Mouse (Mus musculus) MEL (cell line): Measurements from ENCODE around the gene Polk. TPM values are rescaled to one million over a fixed set of nuclear protein-coding genes. Genes with fewer than 3 reads are reported as not detected.

ENCODE experiments used
- DNase-seq: peaks from one replicate; pipeline ENCODE4 v3.0.0; 2011; ENCODE audit warnings: low read depth, low spot score
- H3K27ac ChIP-seq: 2 replicates; pipeline ENCODE4 v1.5.1; 2012; ENCODE audit warnings: low read depth, mild to moderate bottlenecking, control low read depth, low read length, moderate library complexity; ENCODE audit not compliant: control insufficient read depth
- H3K27me3 ChIP-seq, 2 experiments: fragments of 150-350 bp in 1 of 2; sonication (generic) in 1 of 2; 2 replicates each; pipeline ENCODE4 v1.6.1; 2012; ENCODE audit warnings: low read length in 2 of 2, mild to moderate bottlenecking in 2 of 2, improper control_type of control experiment in 1 of 2, moderate library complexity in 1 of 2; ENCODE audit not compliant: insufficient read depth in 2 of 2, control insufficient read depth in 1 of 2
- H3K36me3 ChIP-seq, 2 experiments: 2 replicates each; pipeline ENCODE4 v1.6.1; 2012 to 2014; ENCODE audit warnings: low read length in 2 of 2, improper control_type of control experiment in 1 of 2, inconsistent platforms in 1 of 2, mild to moderate bottlenecking in 1 of 2; ENCODE audit not compliant: insufficient read depth in 2 of 2, control insufficient read depth in 1 of 2
- H3K4me1 ChIP-seq, 2 experiments: fragments of 150-350 bp in 1 of 2; sonication (generic) in 1 of 2; 2 replicates each; pipeline ENCODE4 v1.6.1; 2012; ENCODE audit warnings: low read length in 2 of 2, improper control_type of control experiment in 1 of 2, mild to moderate bottlenecking in 1 of 2; ENCODE audit not compliant: insufficient read depth in 2 of 2, control insufficient read depth in 1 of 2
- H3K4me3 ChIP-seq, 2 experiments: fragments of 150-350 bp in 1 of 2; sonication (generic) in 1 of 2; 2 replicates each; pipeline ENCODE4 v1.5.1; 2012; ENCODE audit warnings: low read depth in 2 of 2, low read length in 2 of 2, mild to moderate bottlenecking in 2 of 2, moderate library complexity in 2 of 2, control low read depth in 1 of 2, improper control_type of control experiment in 1 of 2; ENCODE audit not compliant: control insufficient read depth in 1 of 2, insufficient read depth in 1 of 2
- H3K79me2 ChIP-seq: 2 replicates; pipeline ENCODE4 v1.6.1; 2012; ENCODE audit warnings: mild to moderate bottlenecking, low read length, moderate library complexity; ENCODE audit not compliant: control insufficient read depth, poor library complexity, insufficient read depth
- H3K9ac ChIP-seq: 2 replicates; pipeline ENCODE4 v1.6.1; 2012; ENCODE audit warnings: low read depth, mild to moderate bottlenecking, control low read depth, low read length, moderate library complexity; ENCODE audit not compliant: control insufficient read depth, poor library complexity, severe bottlenecking
- H3K9me3 ChIP-seq: fragments of 150-350 bp; sonication (generic); replicated peaks from 2 replicates; pipeline ENCODE4 v1.6.1; 2012; ENCODE audit warnings: mild to moderate bottlenecking, low read length, improper control_type of control experiment, moderate library complexity; ENCODE audit not compliant: insufficient read depth
- BHLHE40 ChIP-seq: IDR thresholded peaks from 2 replicates; pipeline ENCODE4 v1.6.1; 2012; ENCODE audit warnings: low read depth, mild to moderate bottlenecking, inconsistent platforms, low read length, improper control_type of control experiment, borderline replicate concordance
- CHD2 ChIP-seq: IDR thresholded peaks from 2 replicates; pipeline ENCODE4 v1.6.1; 2011; ENCODE audit warnings: low read length, improper control_type of control experiment
- CTCF ChIP-seq, 3 experiments: IDR thresholded peaks in 2 of 3; conservative IDR thresholded peaks in 1 of 3; 2 replicates each; pipeline ENCODE4 v1.5.1; 2011 to 2012; ENCODE audit warnings: low read length in 3 of 3, low read depth in 2 of 3, mild to moderate bottlenecking in 2 of 3, improper control_type of control experiment in 1 of 3, inconsistent platforms in 1 of 3, mixed read lengths in 1 of 3, moderate library complexity in 1 of 3; ENCODE audit not compliant: control insufficient read depth in 1 of 3, insufficient read depth in 1 of 3, poor library complexity in 1 of 3, severe bottlenecking in 1 of 3
- E2F4 ChIP-seq: IDR thresholded peaks from 2 replicates; pipeline ENCODE4 v1.6.1; 2011; ENCODE audit warnings: low read depth, low read length, improper control_type of control experiment, borderline replicate concordance
- GATA1 ChIP-seq: IDR thresholded peaks from 2 replicates; pipeline ENCODE4 v1.6.1; 2011; ENCODE audit warnings: low read depth, low read length, improper control_type of control experiment
- HCFC1 ChIP-seq: IDR thresholded peaks from 2 replicates; pipeline ENCODE4 v1.6.1; 2012; ENCODE audit warnings: low read depth, mild to moderate bottlenecking, inconsistent platforms, low read length, improper control_type of control experiment, moderate library complexity
- JUND ChIP-seq: IDR thresholded peaks from 2 replicates; pipeline ENCODE4 v1.6.1; 2011; ENCODE audit warnings: low read depth, mild to moderate bottlenecking, improper control_type of control experiment, low read length
- KAT2A ChIP-seq: conservative IDR thresholded peaks from 2 replicates; pipeline ENCODE4 v1.6.1; 2012; ENCODE audit warnings: low read depth, low read length, improper control_type of control experiment, inconsistent platforms
- MAFK ChIP-seq: IDR thresholded peaks from 2 replicates; pipeline ENCODE4 v1.6.1; 2011; ENCODE audit warnings: low read depth, mild to moderate bottlenecking, low read length, improper control_type of control experiment, borderline replicate concordance
- MEF2A ChIP-seq: IDR thresholded peaks from 2 replicates; pipeline ENCODE4 v1.6.1; 2014; ENCODE audit warnings: low read depth, mild to moderate bottlenecking, inconsistent platforms, low read length, improper control_type of control experiment; ENCODE audit not compliant: poor library complexity, insufficient replicate concordance, severe bottlenecking; ENCODE audit errors: extremely low read depth
- MYB ChIP-seq: IDR thresholded peaks from 2 replicates; pipeline ENCODE4 v1.6.1; 2011; ENCODE audit warnings: mild to moderate bottlenecking, low read depth, low read length, improper control_type of control experiment
- MYC ChIP-seq: IDR thresholded peaks from 2 replicates; pipeline ENCODE4 v1.6.1; 2011; ENCODE audit warnings: low read depth, mild to moderate bottlenecking, low read length, improper control_type of control experiment, moderate library complexity
- POLR2A ChIP-seq, 2 experiments: IDR thresholded peaks; 2 replicates each; pipeline ENCODE4 v1.6.1; 2011 to 2012; ENCODE audit warnings: low read length in 2 of 2, mild to moderate bottlenecking in 2 of 2, control low read depth in 1 of 2, improper control_type of control experiment in 1 of 2, low read depth in 1 of 2, moderate library complexity in 1 of 2; ENCODE audit not compliant: control insufficient read depth in 1 of 2, insufficient read depth in 1 of 2, poor library complexity in 1 of 2
- POLR2AphosphoS2 ChIP-seq: IDR thresholded peaks from 2 replicates; pipeline ENCODE4 v1.6.1; 2011; ENCODE audit warnings: low read length, improper control_type of control experiment
- POLR2AphosphoS5 ChIP-seq: IDR thresholded peaks from 2 replicates; pipeline ENCODE4 v1.6.1; 2012; ENCODE audit warnings: low read depth, borderline replicate concordance, mild to moderate bottlenecking, inconsistent platforms, low read length, moderate library complexity, mixed read lengths
- RAD21 ChIP-seq: IDR thresholded peaks from 2 replicates; pipeline ENCODE4 v1.6.1; 2011; ENCODE audit warnings: mild to moderate bottlenecking, low read depth, low read length, improper control_type of control experiment
- SIN3A ChIP-seq: IDR thresholded peaks from 2 replicates; pipeline ENCODE4 v1.6.1; 2012; ENCODE audit warnings: low read length, improper control_type of control experiment, inconsistent platforms
- SMC3 ChIP-seq: IDR thresholded peaks from 2 replicates; pipeline ENCODE4 v1.6.1; 2011; ENCODE audit warnings: low read depth, low read length, improper control_type of control experiment
- TAL1 ChIP-seq: IDR thresholded peaks from 2 replicates; pipeline ENCODE4 v1.6.1; 2012; ENCODE audit warnings: mild to moderate bottlenecking, inconsistent platforms, low read length, moderate library complexity, mixed read lengths
- TBP ChIP-seq: IDR thresholded peaks from 2 replicates; pipeline ENCODE4 v1.8.0; 2011; ENCODE audit warnings: low read depth, low read length, improper control_type of control experiment
- TCF12 ChIP-seq: IDR thresholded peaks from 2 replicates; pipeline ENCODE4 v1.6.1; 2014; ENCODE audit warnings: low read depth, mild to moderate bottlenecking, inconsistent platforms, low read length, improper control_type of control experiment, moderate library complexity
- UBTF ChIP-seq: IDR thresholded peaks from 2 replicates; pipeline ENCODE4 v1.6.1; 2012; ENCODE audit warnings: low read depth, mild to moderate bottlenecking, inconsistent platforms, low read length, improper control_type of control experiment, moderate library complexity, borderline replicate concordance; ENCODE audit not compliant: insufficient read depth
- ZKSCAN1 ChIP-seq: IDR thresholded peaks from 2 replicates; pipeline ENCODE4 v1.6.1; 2012; ENCODE audit warnings: low read depth, mild to moderate bottlenecking, inconsistent platforms, low read length, improper control_type of control experiment, moderate library complexity
- polyA plus RNA-seq, 2 experiments: library from polyadenylated mRNA; stranded (reverse) in 1 of 2; unstranded in 1 of 2; fragments of >175 nt in 1 of 2; fragments of >200 nt in 1 of 2; gene quantifications; 2 replicates each; pipeline versions ENCODE4 v1.2.1 to v1.2.4; 2012; ENCODE audit warnings: low replicate concordance in 2 of 2, low read depth in 1 of 2; ENCODE audit not compliant: insufficient read length in 2 of 2, insufficient read depth in 1 of 2, missing spikeins in 1 of 2
- total RNA-seq: library from RNA; depleted of rRNA; stranded (reverse); fragments of 300-350 nt; gene quantifications from 2 replicates; pipeline ENCODE4 v1.2.3, GENCODE M21; 2012

Gene Polk
- total and polyA plus RNA-seq, 3 experiments, result 2.9 to 3.6 TPM; not detected in 1

GRCm38 (mm10) chr13:96542901-96543891, 817 bp upstream of the Polk start (continued):
- TF ChIP-seq TCF12, result no peak
- no peak for TF ChIP-seq BHLHE40
- TF ChIP-seq POLR2AphosphoS2, result no peak
- TF ChIP-seq E2F4, result no peak
- TF ChIP-seq JUND, result no peak
- TF ChIP-seq SMC3, result 0 out of 2 replicates have a peak, but pooled peaks have one; percentile 2
- TF ChIP-seq HCFC1, result peak; percentile 39
- no peak for TF ChIP-seq TAL1
- TF ChIP-seq MYB, result no peak
- TF ChIP-seq GATA1, result no peak
- TF ChIP-seq TBP, result no peak
- TF ChIP-seq MAFK, result no peak
- no peak for TF ChIP-seq CHD2

- peak overlapping the region; percentile 68 for H3K9ac ChIP-seq
- H3K27ac ChIP-seq, result no peak overlapping the region
- peak; percentile 33 for DNase-seq
- peaks cover 30% of the 10 kb centered on the region for H3K79me2 ChIP-seq
- no peaks in the 10 kb centered on the region for H3K9me3 ChIP-seq
- peak overlapping the region; percentile 33 to 85 for H3K4me3 ChIP-seq
- peaks cover 5 to 9% of the 10 kb centered on the region in 2 experiments; a peak in 3 of 4 replicates for H3K4me1 ChIP-seq
- TF ChIP-seq MYC, result no peak
- TF ChIP-seq, all 39 proteins: peak for 0
- H3K36me3 ChIP-seq, result peaks cover 0 to 14% of the 10 kb centered on the region in 2 experiments; a peak in 2 of 4 replicates
- H3K27me3 ChIP-seq, result no peaks in the 10 kb centered on the region
These were observed 998 bp downstream of the Polk start for GRCm38 (mm10) chr13:96541381-96541780.

GRCm38 (mm10) chr13:96538103-96538502, 4.3 kb downstream of the Polk start:
- no peaks in the 10 kb centered on the region for H3K27me3 ChIP-seq
- H3K36me3 ChIP-seq, result peaks cover 0 to 16% of the 10 kb centered on the region in 2 experiments; a peak in 2 of 4 replicates
- DNase-seq, result no peak
- H3K4me1 ChIP-seq, result peaks cover 2 to 8% of the 10 kb centered on the region in 2 experiments
- no peak overlapping the region for H3K9ac ChIP-seq
- no peak overlapping the region for H3K27ac ChIP-seq
- TF ChIP-seq MAFK (no peak), POLR2AphosphoS5 (no peak), SMC3 (no peak), MYB (no peak), RAD21 (no peak), MEF2A (no peak), ZKSCAN1 (no peak), CTCF (IDR thresholded peaks at IDR 0.05 in 2 of 3, conservative IDR thresholded peaks at IDR 0.05 in 1 of 3; ENCODE audit: control insufficient read depth in 1 of 3, insufficient read depth in 1 of 3, low read depth in 2 of 3, low read length in 3 of 3, poor library complexity in 1 of 3, severe bottlenecking in 1 of 3) (no peak), BHLHE40 (no peak), KAT2A (no peak), TCF12 (no peak), SIN3A (no peak), UBTF (no peak), POLR2A (IDR thresholded peaks at IDR 0.05; ENCODE audit: control insufficient read depth in 1 of 2, insufficient read depth in 1 of 2, low read depth in 1 of 2, low read length in 2 of 2, poor library complexity in 1 of 2) (no peak)
- peaks cover 17% of the 10 kb centered on the region for H3K79me2 ChIP-seq
- H3K9me3 ChIP-seq, result no peaks in the 10 kb centered on the region
- H3K4me3 ChIP-seq, result no peak overlapping the region
